9 mouse cellular contexts compared by ENCODE assay signal in genomic region chr4:133090276-133090719, GRCm38 (mm10). TPM values are rescaled to one million over a fixed set of nuclear protein-coding genes. Genes with fewer than 3 reads are reported as not detected.
DNase-seq lines count a peak whose midpoint lies in the region; ATAC-seq and TF ChIP-seq lines count a peak whose summit lies in the region.
"Had no signal": no experiment of that assay in that cellular context is flagged by ENCODE, and none has a peak within 500 bp of the region (broad histone marks: within the 10 kb centered on the region; RNA-seq: fewer than 3 reads in every experiment).

No protein-coding gene starts in this region.

- 37% methylated on average over 8 of the region's 8 CpGs for WGBS in liver, adult 2 months
- WGBS in forebrain, embryonic 15.5 days: 24% methylated on average over 8 of the region's 8 CpGs
- WGBS in limb, embryonic 11.5 days: 34% methylated on average over 8 of the region's 8 CpGs
- 34% methylated on average over 8 of the region's 8 CpGs for WGBS in olfactory bulb, adult 2 months

- DNase-seq in liver, adult 2 months (ENCODE audit: extremely low read depth, low read depth, low spot score): no peak
- no peak for DNase-seq in liver
- no peak for DNase-seq in limb, embryonic 11.5 days (ENCODE audit: low spot score)
- no peak for DNase-seq in right cerebral cortex, postnatal 36 days (ENCODE audit: low spot score in 2 of 2)
- DNase-seq in spleen, adult 18-20 months: no peak
- no peak for DNase-seq in frontal cortex, postnatal 25 days (ENCODE audit: low spot score in 2 of 2)

- H3K27me3 ChIP-seq in liver, adult 2 months (ENCODE audit: control insufficient read depth, insufficient read depth, low read length): no peaks in the 10 kb centered on the region
- H3K27me3 ChIP-seq in forebrain, embryonic 15.5 days: no peaks in the 10 kb centered on the region
- H3K27me3 ChIP-seq in limb, embryonic 11.5 days (ENCODE audit: control insufficient read depth, insufficient read depth, low read length): no peaks in the 10 kb centered on the region
- H3K27me3 ChIP-seq: Patski had no signal

- 0 out of 2 replicates have a peak overlapping the region, but pooled peaks have one; percentile 2 for H3K27ac ChIP-seq in liver, adult 2 months (replicated peaks; ENCODE audit: insufficient read depth, low read depth, low read length)
- peak overlapping the region; percentile 93 for H3K27ac ChIP-seq in forebrain, embryonic 15.5 days (replicated peaks)
- peak overlapping the region; percentile 83 for H3K27ac ChIP-seq in limb, embryonic 11.5 days (replicated peaks; ENCODE audit: low read depth, low read length)
- peak overlapping the region; percentile 31; the same call in 1 of the 2 replicates for H3K27ac ChIP-seq in olfactory bulb, adult 2 months (ENCODE audit: insufficient read depth, low read depth, low read length)

- peak overlapping the region; percentile 31 for H3K4me2 ChIP-seq in forebrain, embryonic 15.5 days (replicated peaks)
- H3K4me2 ChIP-seq in limb, embryonic 11.5 days (ENCODE audit: low read depth, severe bottlenecking): peak overlapping the region; percentile 31; the same call in 1 of the 2 replicates

- peak overlapping the region; percentile 10 for H3K9ac ChIP-seq in liver, adult 2 months (ENCODE audit: low read depth, low read length)
- H3K9ac ChIP-seq in forebrain, embryonic 15.5 days (replicated peaks): 0 out of 2 replicates have a peak overlapping the region, but pooled peaks have one; percentile 14
- peak overlapping the region; percentile 35 for H3K9ac ChIP-seq in limb, embryonic 11.5 days (ENCODE audit: low read length)

- H3K9me3 ChIP-seq in forebrain, embryonic 15.5 days: no peaks in the 10 kb centered on the region
- H3K9me3 ChIP-seq in limb, embryonic 11.5 days (ENCODE audit: control insufficient read depth, low read length): no peaks in the 10 kb centered on the region

- H3K79me2 ChIP-seq in liver, adult 2 months (ENCODE audit: control insufficient read depth, insufficient read depth, low read length): no peaks in the 10 kb centered on the region

- H3K4me1 ChIP-seq in liver, adult 2 months (ENCODE audit: control insufficient read depth, insufficient read depth, low read length): peaks cover 31% of the 10 kb centered on the region
- H3K4me1 ChIP-seq in forebrain, embryonic 15.5 days: peaks cover 83% of the 10 kb centered on the region
- H3K4me1 ChIP-seq in limb, embryonic 11.5 days (ENCODE audit: control insufficient read depth, insufficient read depth, low read length): peaks cover 67% of the 10 kb centered on the region
- H3K4me1 ChIP-seq in olfactory bulb, adult 2 months (ENCODE audit: control insufficient read depth, insufficient read depth, low read length): peaks cover 71% of the 10 kb centered on the region

- no peak for TF ChIP-seq POLR2A in liver, adult 2 months (IDR thresholded peaks at IDR 0.05; ENCODE audit: extremely low read depth, insufficient read depth, low read length)
- no peak for TF ChIP-seq POLR2A in olfactory bulb, adult 2 months (IDR thresholded peaks at IDR 0.05; ENCODE audit: insufficient read depth, low read depth, low read length)

- peak; percentile 19 for ATAC-seq in forebrain, embryonic 15.5 days (replicated peaks)
- ATAC-seq in limb, embryonic 11.5 days (ENCODE audit: insufficient number of reproducible peaks, low FRiP score, low TSS enrichment, low read depth): peak; percentile 37; the same call in 1 of the 2 replicates
- ATAC-seq: Patski had no signal

- no peak overlapping the region for H3K4me3 ChIP-seq in liver, adult 2 months (ENCODE audit: insufficient read depth, low read depth, low read length)
- H3K4me3 ChIP-seq in forebrain, embryonic 15.5 days: no peak overlapping the region
- no peak overlapping the region for H3K4me3 ChIP-seq in limb, embryonic 11.5 days (ENCODE audit: low read depth, low read length)
- no peak overlapping the region for H3K4me3 ChIP-seq in olfactory bulb, adult 2 months (ENCODE audit: insufficient read depth, low read depth, low read length)

- H3K36me3 ChIP-seq in liver, adult 2 months (ENCODE audit: control insufficient read depth, insufficient read depth, low read length): no peaks in the 10 kb centered on the region
- H3K36me3 ChIP-seq in forebrain, embryonic 15.5 days: no peaks in the 10 kb centered on the region
- H3K36me3 ChIP-seq in limb, embryonic 11.5 days (ENCODE audit: control insufficient read depth, insufficient read depth, low read length): no peaks in the 10 kb centered on the region

- TF ChIP-seq CTCF in liver, adult 2 months (IDR thresholded peaks at IDR 0.05; ENCODE audit: low read depth, low read length): no peak
- no peak for TF ChIP-seq CTCF in olfactory bulb, adult 2 months (IDR thresholded peaks at IDR 0.05; ENCODE audit: insufficient read depth, low read depth, low read length)

RNA-seq across cellular contexts. Expression of gene Wasf2, which starts 40.0 kb away (rescaled TPM):
- total RNA-seq in liver, adult 2 months (2014; rRNA removed): 6.0 and 10.7 TPM in 2 replicates
- polyA plus RNA-seq in liver, adult 2 months (2012; rRNA removed): 12.3 and 17.0 TPM in 2 replicates
- polyA plus RNA-seq in forebrain, embryonic 15.5 days (2015; fragmentation: Nextera tagmentation; extraction: Ambion mirVana): 31.8 and 33.6 TPM in 2 replicates
- polyA plus RNA-seq in limb, embryonic 11.5 days (2014; fragmentation: Nextera tagmentation; extraction: Ambion mirVana): 54.7 and 63.6 TPM in 2 replicates
- not detected in 2 replicates for polyA plus RNA-seq in olfactory bulb, adult 2 months (2012; ENCODE audit: insufficient read depth, insufficient read length, low replicate concordance, missing spikeins)

Comparison
In these comparisons a context has a peak if more than half of its experiments do, and no peak if none do; other contexts are left out.
1. H3K27ac ChIP-seq: peak in every context shown above with its lines; median percentile 93 in forebrain, embryonic 15.5 days; 83 in limb, embryonic 11.5 days; 31 in olfactory bulb, adult 2 months; 2 in liver, adult 2 months.
2. RNA of gene Wasf2, which starts 40.0 kb away (polyA plus RNA-seq): 54.7 to 63.6 TPM in limb, embryonic 11.5 days, 31.8 to 33.6 TPM in forebrain, embryonic 15.5 days and 12.3 to 17.0 TPM in liver, adult 2 months; not detected in olfactory bulb, adult 2 months; every median in the first group is over 10 times any median in the second.
3. Peak in every context shown above with its lines, with median percentiles within 50 percentile points of each other: H3K9ac ChIP-seq.